Mouse (Mus musculus): ENCODE results near the gene Btbd9. TPM values are rescaled to one million over a fixed set of nuclear protein-coding genes. Genes with fewer than 3 reads are reported as not detected.

Gene Btbd9
- polyA plus RNA-seq, 1 experiment: 80.3 TPM

- TF ChIP-seq FLI1 (IDR thresholded peaks at IDR 0.05; ENCODE audit: low read length) (no peak), GATA1 (IDR thresholded peaks at IDR 0.05; ENCODE audit: borderline replicate concordance, low read length) (no peak)
- peaks cover 5% of the 10 kb centered on the region for H3K36me3 ChIP-seq (replicated peaks; ENCODE audit: low read length)
- H3K4me1 ChIP-seq: peaks cover 69% of the 10 kb centered on the region
- H3K27me3 ChIP-seq (replicated peaks): no peaks in the 10 kb centered on the region
- H3K9me3 ChIP-seq: no peaks in the 10 kb centered on the region
- H3K4me3 ChIP-seq (replicated peaks): no peak overlapping the region
Measured at GRCm38 (mm10) chr17:30564407-30564806, 11.9 kb downstream of the Btbd9 start.

- Histone ChIP-seq H3K36me3 (replicated peaks; ENCODE audit: low read length) (peaks cover 5% of the 10 kb centered on the region), H3K4me1 (peaks cover 69% of the 10 kb centered on the region), H3K9me3 (no peaks in the 10 kb centered on the region), H3K27me3 (replicated peaks) (no peaks in the 10 kb centered on the region), H3K4me3 (replicated peaks) (no peak overlapping the region)
- TF ChIP-seq GATA1 (IDR thresholded peaks at IDR 0.05; ENCODE audit: borderline replicate concordance, low read length) (no peak), FLI1 (IDR thresholded peaks at IDR 0.05; ENCODE audit: low read length) (no peak)
Measured at GRCm38 (mm10) chr17:30563484-30564075, 12.7 kb downstream of the Btbd9 start.

- no peak overlapping the region for H3K4me3 ChIP-seq (replicated peaks)
- H3K27me3 ChIP-seq (replicated peaks): no peaks in the 10 kb centered on the region
- no peaks in the 10 kb centered on the region for H3K9me3 ChIP-seq
- H3K4me1 ChIP-seq: peaks cover 65% of the 10 kb centered on the region
- peaks cover 8% of the 10 kb centered on the region for H3K36me3 ChIP-seq (replicated peaks; ENCODE audit: low read length)
- TF ChIP-seq FLI1 (IDR thresholded peaks at IDR 0.05; ENCODE audit: low read length): no peak
Measured at GRCm38 (mm10) chr17:30562770-30563169, 13.5 kb downstream of the Btbd9 start.

GRCm38 (mm10) chr17:30559536-30559935, 16.8 kb downstream of the Btbd9 start:
- TF ChIP-seq GATA1 (IDR thresholded peaks at IDR 0.05; ENCODE audit: borderline replicate concordance, low read length): no peak
- Histone ChIP-seq H3K36me3 (replicated peaks; ENCODE audit: low read length) (peaks cover 17% of the 10 kb centered on the region), H3K27me3 (replicated peaks) (no peaks in the 10 kb centered on the region), H3K4me3 (replicated peaks) (no peak overlapping the region), H3K4me1 (peaks cover 60% of the 10 kb centered on the region), H3K9me3 (no peaks in the 10 kb centered on the region)

GRCm38 (mm10) chr17:30558623-30559022, 17.7 kb downstream of the Btbd9 start:
- no peaks in the 10 kb centered on the region for H3K27me3 ChIP-seq (replicated peaks)
- H3K9me3 ChIP-seq: no peaks in the 10 kb centered on the region
- TF ChIP-seq FLI1 (IDR thresholded peaks at IDR 0.05; ENCODE audit: low read length): no peak
- no peak overlapping the region for H3K4me3 ChIP-seq (replicated peaks)
- peaks cover 51% of the 10 kb centered on the region for H3K4me1 ChIP-seq
- H3K36me3 ChIP-seq (replicated peaks; ENCODE audit: low read length): peaks cover 17% of the 10 kb centered on the region

- peaks cover 55% of the 10 kb centered on the region for H3K4me1 ChIP-seq
- no peaks in the 10 kb centered on the region for H3K27me3 ChIP-seq (replicated peaks)
- H3K9me3 ChIP-seq: no peaks in the 10 kb centered on the region
- H3K36me3 ChIP-seq (replicated peaks; ENCODE audit: low read length): peaks cover 15% of the 10 kb centered on the region
- TF ChIP-seq GATA1 (IDR thresholded peaks at IDR 0.05; ENCODE audit: borderline replicate concordance, low read length) (no peak), FLI1 (IDR thresholded peaks at IDR 0.05; ENCODE audit: low read length) (no peak)
- H3K4me3 ChIP-seq (replicated peaks): no peak overlapping the region
Measured at GRCm38 (mm10) chr17:30556512-30556911, 19.8 kb downstream of the Btbd9 start.

- TF ChIP-seq FLI1 (IDR thresholded peaks at IDR 0.05; ENCODE audit: low read length) (no peak), GATA1 (IDR thresholded peaks at IDR 0.05; ENCODE audit: borderline replicate concordance, low read length) (no peak)
- peaks cover 64% of the 10 kb centered on the region for H3K4me1 ChIP-seq
- H3K9me3 ChIP-seq: no peaks in the 10 kb centered on the region
- no peaks in the 10 kb centered on the region for H3K27me3 ChIP-seq (replicated peaks)
- no peak overlapping the region for H3K4me3 ChIP-seq (replicated peaks)
- H3K36me3 ChIP-seq (replicated peaks; ENCODE audit: low read length): peaks cover 19% of the 10 kb centered on the region
Measured at GRCm38 (mm10) chr17:30553027-30553937, 23.0 kb downstream of the Btbd9 start.

- peaks cover 53% of the 10 kb centered on the region for H3K4me1 ChIP-seq
Measured at GRCm38 (mm10) chr17:30550774-30551107, 25.5 kb downstream of the Btbd9 start.

GRCm38 (mm10) chr17:30549899-30550773, 26.2 kb downstream of the Btbd9 start:
- Histone ChIP-seq H3K27me3 (replicated peaks) (no peaks in the 10 kb centered on the region), H3K36me3 (replicated peaks; ENCODE audit: low read length) (peaks cover 4% of the 10 kb centered on the region), H3K4me1 (peaks cover 49% of the 10 kb centered on the region), H3K9me3 (no peaks in the 10 kb centered on the region), H3K4me3 (replicated peaks) (peak overlapping the region; percentile 40)
- no peak for TF ChIP-seq GATA1 (IDR thresholded peaks at IDR 0.05; ENCODE audit: borderline replicate concordance, low read length)
- no peak for TF ChIP-seq FLI1 (IDR thresholded peaks at IDR 0.05; ENCODE audit: low read length)

More at GRCm38 (mm10) chr17:30550774-30551107, 25.5 kb downstream of the Btbd9 start:
- no peaks in the 10 kb centered on the region for H3K9me3 ChIP-seq
- no peak for TF ChIP-seq GATA1 (IDR thresholded peaks at IDR 0.05; ENCODE audit: borderline replicate concordance, low read length)
- no peak for TF ChIP-seq FLI1 (IDR thresholded peaks at IDR 0.05; ENCODE audit: low read length)
- H3K27me3 ChIP-seq (replicated peaks): no peaks in the 10 kb centered on the region
- no peak overlapping the region for H3K4me3 ChIP-seq (replicated peaks)
- peaks cover 4% of the 10 kb centered on the region for H3K36me3 ChIP-seq (replicated peaks; ENCODE audit: low read length)

Measured in megakaryocyte, embryonic 14.5 days (primary cell).